Mouse (Mus musculus) right cerebral cortex, postnatal 10 days (tissue): ENCODE measurements at regions not wholly inside any gene's neighbourhood (a gene's known extent, or its start where the extent isn't known, plus 50 kb on each side); places are given as distances from the start of the nearest gene placed in this dataset.

Experiments
- DNase-seq, 2 experiments: peaks; one replicate each; pipeline ENCODE4 v3.0.0; 2021; ENCODE audit warnings: low spot score in 2 of 2

DNA sequence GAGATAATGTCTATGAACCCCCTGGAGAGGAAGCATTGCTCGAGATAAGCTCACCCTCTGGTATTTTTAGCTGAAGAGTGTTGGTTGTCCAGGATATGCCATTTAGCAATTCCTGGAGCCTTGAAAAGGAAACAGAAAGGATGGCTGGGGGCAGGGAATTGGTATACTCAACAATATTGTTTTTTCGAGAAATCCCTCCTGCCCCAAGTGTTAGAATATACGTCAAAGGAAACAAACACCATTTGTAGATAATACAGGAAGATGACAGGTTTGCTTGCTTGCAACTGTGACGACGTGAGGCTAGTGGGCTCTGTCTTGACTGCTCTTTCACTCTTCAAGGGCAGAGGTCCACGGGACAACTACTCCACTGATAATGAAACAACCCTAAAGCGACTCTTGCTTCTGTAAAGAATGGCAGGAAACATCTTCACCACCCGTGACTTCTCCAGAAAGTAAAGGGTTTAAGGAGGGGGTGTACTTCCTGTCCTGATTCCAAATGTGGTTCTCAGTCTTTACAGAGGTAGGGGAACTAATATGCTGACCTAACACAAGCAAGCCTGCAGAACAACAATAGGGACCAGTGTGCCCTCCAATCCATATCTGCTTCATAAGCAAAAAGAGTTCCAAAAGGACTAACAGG is 270.3 kb downstream of the Ets1 start:
- DNase-seq: no peak

DNA sequence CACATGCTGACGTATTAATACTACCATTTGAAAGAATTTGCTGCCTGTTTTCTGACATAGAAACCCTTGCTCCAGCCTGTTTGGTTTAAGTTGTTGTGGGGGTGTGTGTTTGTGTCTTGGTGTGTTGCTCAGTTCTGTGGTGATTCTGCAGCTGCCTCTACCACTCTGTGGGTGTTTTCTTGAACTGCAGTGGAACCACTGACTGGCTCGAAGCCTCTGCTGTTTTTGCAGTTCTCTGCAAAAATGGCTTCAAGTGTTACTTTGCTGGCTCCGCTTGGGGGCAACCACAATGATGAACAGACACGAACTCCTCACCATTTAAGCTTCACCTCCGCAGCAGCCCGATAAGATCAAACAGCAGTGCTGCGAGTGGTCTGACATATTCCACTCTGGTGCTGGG is 274.6 kb downstream of the Ets1 start:
- DNase-seq: no peak

DNA sequence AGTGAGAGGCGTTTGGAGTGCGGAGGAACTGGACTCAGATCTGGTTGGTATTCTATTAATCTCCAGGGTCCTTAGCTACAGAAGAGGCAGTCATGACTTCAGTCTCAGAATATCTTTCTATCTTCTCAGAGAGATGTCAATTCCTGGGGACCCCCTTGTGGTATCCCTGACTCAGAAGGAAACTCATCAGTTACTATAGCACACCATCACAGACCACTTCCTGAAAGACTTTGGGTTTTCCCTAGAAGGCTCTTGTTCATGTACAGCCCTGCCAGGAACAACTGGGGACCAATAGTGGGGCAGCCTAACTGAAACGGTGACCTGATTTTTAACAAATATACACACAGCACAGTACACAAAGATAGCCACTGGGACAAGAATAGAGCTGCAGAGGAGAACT is 279.6 kb downstream of the Ets1 start:
- no peak for DNase-seq

DNA sequence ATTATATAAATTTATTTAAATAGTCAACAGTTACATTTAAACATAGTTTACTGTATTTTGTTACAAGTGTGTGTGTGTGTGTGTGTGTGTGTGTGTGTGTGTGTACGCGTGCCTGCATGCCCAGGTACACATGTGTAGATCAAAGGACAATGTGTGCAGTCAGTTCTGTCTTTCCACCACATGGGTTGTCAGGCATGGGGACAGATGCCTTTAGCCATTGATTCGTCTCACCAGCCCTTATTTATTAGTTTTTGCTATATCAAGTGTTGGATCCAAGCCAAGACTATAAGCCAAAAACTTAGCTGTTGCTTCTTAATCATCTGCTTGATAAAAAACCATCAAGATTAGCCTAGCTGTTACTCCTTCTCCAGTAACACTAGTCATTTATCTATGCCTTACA is 280.7 kb downstream of the Ets1 start:
- DNase-seq: no peak

GRCm38 (mm10) chr9:32923925-32924324 is 287.9 kb downstream of the Ets1 start:
- no peak for DNase-seq

GRCm38 (mm10) chr9:32924333-32924886 is 288.4 kb downstream of the Ets1 start:
- no peak for DNase-seq

- no peak for DNase-seq
These were observed 289.0 kb downstream of the Ets1 start for GRCm38 (mm10) chr9:32925036-32925435.

- no peak for DNase-seq
These were observed 289.9 kb downstream of the Ets1 start for GRCm38 (mm10) chr9:32925720-32926595.

DNA sequence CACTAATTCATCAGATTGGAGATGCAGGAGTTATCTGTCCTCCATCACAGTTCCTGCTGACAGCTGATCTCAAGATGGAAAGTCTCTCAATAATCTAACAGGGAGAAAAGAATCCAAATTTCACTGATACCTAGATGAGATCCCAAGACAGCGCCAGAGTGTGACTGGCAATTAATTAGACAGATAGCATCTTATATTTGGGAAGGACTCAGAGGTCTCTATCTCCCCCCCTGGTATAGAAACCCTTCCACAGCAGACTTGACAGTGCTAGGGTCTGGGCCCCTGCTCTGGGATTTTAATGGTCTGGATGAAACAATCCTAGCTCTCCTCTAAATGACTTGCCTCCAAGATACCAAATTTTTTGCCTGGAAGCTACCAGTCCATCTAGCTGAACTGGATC is 291.6 kb downstream of the Ets1 start:
- no peak for DNase-seq

GRCm38 (mm10) chr9:32928289-32929000 is 292.4 kb downstream of the Ets1 start:
- no peak for DNase-seq

DNA sequence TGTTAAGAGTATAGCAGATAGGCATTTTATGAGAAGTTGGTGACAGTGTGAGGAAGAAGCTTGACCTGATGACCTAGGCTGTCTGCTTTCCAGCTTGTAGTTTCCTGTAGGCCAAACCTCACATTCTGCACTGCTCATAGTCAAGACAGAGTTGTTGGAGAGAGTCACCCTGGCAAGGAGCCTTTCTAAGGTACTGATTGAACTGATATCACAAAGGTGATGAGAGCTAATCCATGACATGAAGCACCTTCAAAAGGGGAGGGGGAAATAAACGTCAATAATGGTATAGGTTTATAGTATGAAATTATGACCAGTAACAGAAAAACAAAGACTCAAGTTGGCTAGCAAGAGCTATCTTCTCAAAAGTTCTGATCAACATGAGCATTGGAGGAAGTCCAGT is 293.3 kb downstream of the Ets1 start:
- DNase-seq: no peak

DNA sequence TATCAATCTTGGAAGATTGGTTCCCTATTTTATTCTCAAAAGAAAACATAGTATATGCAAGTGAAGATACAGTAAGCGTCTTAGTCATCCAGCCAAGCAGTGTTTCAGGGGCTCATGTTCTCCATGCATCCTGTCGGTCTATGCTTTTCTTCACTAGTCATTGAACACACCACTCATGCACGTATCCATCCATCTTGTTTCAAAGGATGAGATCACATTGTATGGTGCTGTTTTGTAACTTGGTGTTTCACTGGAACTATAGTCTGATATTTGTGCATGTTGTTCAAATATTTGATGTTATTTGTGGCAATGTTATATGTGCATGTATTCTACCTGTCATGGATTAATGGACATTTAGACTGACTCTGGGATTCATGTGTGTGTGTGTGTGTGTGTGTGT is 293.8 kb downstream of the Ets1 start:
- no peak for DNase-seq

DNA sequence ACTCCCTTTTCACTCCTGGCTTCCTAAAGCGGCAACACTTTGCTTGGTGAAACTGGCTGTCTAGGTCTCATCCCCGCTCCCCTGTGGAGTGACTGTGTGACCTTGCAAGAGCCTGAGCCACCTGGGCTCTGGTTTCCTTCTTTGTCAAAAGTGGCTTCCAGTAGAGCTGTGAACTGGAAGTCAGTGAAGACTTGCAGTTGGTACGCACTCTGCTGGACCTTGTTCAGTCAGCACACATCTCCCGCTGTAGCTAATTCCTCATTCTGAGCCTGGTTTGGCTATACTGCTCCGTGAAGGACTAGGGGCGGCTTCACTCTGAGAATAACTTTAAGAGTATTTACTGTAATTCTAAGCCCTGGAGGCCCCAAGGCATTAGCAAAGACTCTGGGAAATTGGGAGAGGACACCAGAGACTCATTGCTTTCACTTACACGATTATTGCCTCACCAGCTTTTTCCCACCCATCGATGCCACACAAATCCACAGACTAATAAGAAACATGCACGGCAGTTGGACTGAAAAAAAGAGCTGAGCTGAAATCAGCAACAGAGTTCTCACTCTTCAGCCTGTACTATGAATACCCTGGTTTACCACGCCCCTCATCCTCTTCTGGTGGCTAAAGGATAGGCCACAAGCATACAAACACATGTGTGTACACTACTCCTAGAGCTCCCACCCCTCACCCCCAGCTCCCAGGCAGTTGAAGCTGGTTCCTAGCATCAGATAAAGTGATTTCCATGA is 295.4 kb downstream of the Ets1 start:
- no peak for DNase-seq

DNA sequence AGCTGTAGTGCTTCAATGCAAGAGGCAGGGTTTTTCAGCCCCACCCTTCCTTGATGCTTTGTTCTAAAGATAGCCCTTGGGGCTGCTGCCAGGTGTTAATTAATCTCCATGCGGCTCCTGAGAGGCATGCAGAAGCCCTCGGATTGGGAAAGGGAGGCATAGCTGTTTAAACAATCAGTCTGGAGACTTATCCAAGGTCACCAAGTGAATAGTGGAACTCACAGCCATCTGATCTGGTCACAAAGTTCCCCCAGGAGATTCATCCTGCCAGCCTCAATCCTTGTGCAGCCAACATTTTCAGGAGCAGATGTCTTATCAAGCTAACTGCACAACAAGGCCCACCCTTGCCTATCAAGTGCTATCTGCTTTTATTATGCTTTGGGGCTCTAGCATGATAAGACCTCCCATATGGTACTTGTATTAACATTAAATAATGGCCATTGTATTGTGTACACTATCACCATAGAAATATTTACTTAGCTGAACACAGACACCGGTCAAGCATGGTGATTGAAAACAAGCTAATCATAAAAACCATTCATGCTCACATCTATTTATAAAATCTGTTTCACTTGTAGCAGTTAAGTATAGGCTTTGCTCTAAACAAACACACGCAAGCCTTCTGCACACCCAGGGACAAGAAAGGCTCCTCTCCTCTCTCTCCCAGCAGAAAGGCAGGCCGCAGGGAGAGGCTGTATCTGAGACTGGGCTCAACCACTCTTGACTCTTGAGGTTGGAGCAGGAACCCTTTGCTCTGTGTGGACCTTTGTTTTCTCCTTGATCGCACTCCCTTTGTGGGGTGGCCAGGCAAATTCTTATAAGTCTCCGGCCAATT is 297.4 kb downstream of the Ets1 start:
- no peak for DNase-seq

DNA sequence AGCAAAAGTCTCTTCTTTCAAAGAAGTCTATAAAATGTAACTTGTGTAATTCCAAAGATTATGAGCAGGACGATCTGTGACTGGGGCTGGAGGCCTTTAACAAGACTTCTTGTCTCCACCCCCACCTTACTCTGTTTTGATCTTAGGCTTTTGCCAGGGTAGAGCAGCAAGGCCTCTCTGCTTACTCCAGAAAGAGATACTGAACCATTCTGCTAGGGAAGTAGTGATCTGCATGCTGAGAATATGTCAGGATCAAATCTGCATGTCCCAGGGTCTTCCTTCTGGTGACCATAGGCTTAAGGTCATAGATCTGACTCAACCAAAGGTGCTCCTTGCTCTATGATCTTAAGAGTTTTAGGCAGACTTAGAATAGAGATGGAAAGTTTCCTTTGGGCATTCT is 298.4 kb downstream of the Ets1 start:
- DNase-seq: no peak

DNA sequence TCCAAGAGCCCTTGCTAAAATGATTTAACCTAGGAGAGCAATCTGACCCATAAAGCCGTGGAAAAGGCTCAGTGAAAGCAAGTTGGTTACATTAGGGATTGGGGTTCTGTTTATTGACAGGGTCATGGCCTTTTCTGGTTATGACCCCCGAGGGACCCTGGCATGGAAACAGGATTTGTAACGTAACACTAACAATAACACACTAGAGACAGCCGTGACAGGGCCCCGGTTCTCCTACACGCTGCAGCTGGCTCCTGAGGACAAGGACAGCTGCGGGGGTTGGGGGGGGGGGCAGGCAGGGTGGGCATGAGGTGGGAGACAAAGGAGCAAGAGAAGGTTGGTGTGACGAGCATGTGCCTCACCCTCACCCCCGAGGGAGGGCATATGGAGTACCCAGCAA is 300.4 kb downstream of the Ets1 start:
- DNase-seq: no peak

DNA sequence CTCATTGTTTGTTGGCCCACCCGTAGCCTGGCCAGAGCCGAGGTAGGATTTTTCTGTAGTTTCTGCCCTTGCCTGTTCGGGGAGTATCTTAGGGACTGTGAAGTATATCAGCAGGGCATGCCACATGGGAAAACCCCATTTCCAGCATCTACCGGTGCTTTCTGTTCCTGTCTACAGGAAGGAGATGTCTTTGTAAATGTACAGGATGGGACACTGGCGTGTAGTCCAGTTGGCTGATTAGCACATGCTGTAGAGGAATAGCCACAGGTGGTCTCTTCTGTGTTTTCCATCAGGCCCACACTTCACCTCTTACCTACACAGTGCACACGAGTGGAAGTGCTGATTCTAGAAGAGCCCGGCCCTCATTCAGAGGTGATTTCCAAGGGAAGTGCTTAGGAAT is 301.4 kb downstream of the Ets1 start:
- DNase-seq: no peak

DNA sequence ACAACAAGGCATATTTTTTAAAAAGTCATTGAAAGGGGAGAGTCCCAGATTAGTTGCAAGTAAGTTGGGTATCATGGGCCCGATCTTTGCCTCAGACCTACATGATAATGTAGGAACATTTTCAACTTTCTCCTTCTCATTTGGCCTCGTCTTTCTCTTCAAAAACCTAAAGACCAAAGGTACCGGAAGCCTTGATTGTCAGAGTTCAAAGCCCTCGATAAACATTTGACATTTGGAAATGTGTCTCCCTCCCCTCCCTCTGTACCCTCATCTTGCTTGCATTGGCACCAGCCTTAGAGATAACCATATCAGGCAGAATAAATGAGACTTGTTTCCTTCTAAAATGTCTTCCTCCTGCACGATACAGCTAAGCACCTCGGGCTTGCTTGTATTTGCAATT is 302.8 kb downstream of the Ets1 start:
- DNase-seq: no peak

- no peak for DNase-seq
These were observed 303.6 kb downstream of the Ets1 start for GRCm38 (mm10) chr9:32939626-32940025.

- DNase-seq: peak; percentile 78 to 87
These were observed 304.2 kb downstream of the Ets1 start for GRCm38 (mm10) chr9:32940111-32940813.
